Mouse (Mus musculus) heart, embryonic 12.5 days (tissue): Measurements from ENCODE around the gene Traf6. TPM values are rescaled to one million over a fixed set of nuclear protein-coding genes. Genes with fewer than 3 reads are reported as not detected.

Source experiments
- ATAC-seq: fragments of 200-750 bp; cut with Nextera tagmentation; 2 replicates; pipeline ENCODE4 v1.8.0; 2017; ENCODE audit warnings: moderate TSS enrichment, moderate library complexity; ENCODE audit not compliant: insufficient number of reproducible peaks, low FRiP score
- H3K27ac ChIP-seq: fragments of 300-500 bp; sonication (generic); 2 replicates; pipeline ENCODE4 v1.5.1; 2016; ENCODE audit warnings: mild to moderate bottlenecking, moderate library complexity; ENCODE audit not compliant: poor library complexity, severe bottlenecking
- H3K27me3 ChIP-seq: fragments of 300-500 bp; sonication (generic); replicated peaks from 2 replicates; pipeline ENCODE4 v1.6.1; 2016; ENCODE audit warnings: mild to moderate bottlenecking, moderate library complexity
- H3K36me3 ChIP-seq: fragments of 300-500 bp; sonication (generic); 2 replicates; pipeline ENCODE4 v1.6.1; 2016; ENCODE audit warnings: mild to moderate bottlenecking, moderate library complexity
- H3K4me1 ChIP-seq: fragments of 300-500 bp; sonication (generic); replicated peaks from 2 replicates; pipeline ENCODE4 v1.6.1; 2016; ENCODE audit warnings: mild to moderate bottlenecking
- H3K4me2 ChIP-seq: fragments of 300-500 bp; sonication (generic); 2 replicates; pipeline ENCODE4 v1.6.1; 2016; ENCODE audit warnings: mild to moderate bottlenecking, moderate library complexity
- H3K4me3 ChIP-seq: fragments of 300-500 bp; sonication (generic); 2 replicates; pipeline ENCODE4 v1.5.1; 2016; ENCODE audit warnings: mild to moderate bottlenecking
- H3K9ac ChIP-seq: fragments of 300-500 bp; sonication (generic); 2 replicates; pipeline ENCODE4 v1.6.1; 2016; ENCODE audit warnings: mild to moderate bottlenecking, moderate library complexity
- H3K9me3 ChIP-seq: fragments of 300-500 bp; sonication (generic); replicated peaks from 2 replicates; pipeline ENCODE4 v1.6.1; 2016; ENCODE audit warnings: mild to moderate bottlenecking, moderate library complexity
- WGBS: fragments of 180-500 bp; shearing (Covaris S2); methylation state at CpG from one replicate; pipeline ENCODE4 v1.1.7; 2016; 5-methylcytosine and 5-hydroxymethylcytosine counted together
- polyA plus RNA-seq: library from polyadenylated mRNA; unstranded; fragments of >200 nt; fragmentation: Nextera tagmentation; extraction: Ambion mirVana; gene quantifications from 2 replicates; pipeline ENCODE4 v1.2.1, GENCODE M21; 2016

The Traf6 gene
- polyA plus RNA-seq, 1 experiment from 2014 or later: 7.6 TPM

GRCm38 (mm10) chr2:101665058-101665702 is 13.0 kb upstream of the Traf6 start:
- Histone ChIP-seq H3K4me1 (no peaks in the 10 kb centered on the region), H3K9ac (no peak overlapping the region), H3K4me3 (no peak overlapping the region), H3K4me2 (no peak overlapping the region), H3K27ac (no peak overlapping the region), H3K9me3 (0 out of 2 replicates have a peak, but pooled peaks cover 3% of the 10 kb centered on the region), H3K27me3 (0 out of 2 replicates have a peak, but pooled peaks cover 5% of the 10 kb centered on the region), H3K36me3 (no peaks in the 10 kb centered on the region)
- ATAC-seq: peak; percentile 39; the same call in 1 of the 2 replicates
- 23% methylated on average over 9 of the region's 9 CpGs for WGBS

- H3K9ac ChIP-seq: no peak overlapping the region
- H3K4me1 ChIP-seq: no peaks in the 10 kb centered on the region
- H3K27me3 ChIP-seq: 0 out of 2 replicates have a peak, but pooled peaks cover 5% of the 10 kb centered on the region
- H3K27ac ChIP-seq: no peak overlapping the region
- H3K4me3 ChIP-seq: no peak overlapping the region
- no peaks in the 10 kb centered on the region for H3K36me3 ChIP-seq
- no peak for ATAC-seq
- H3K9me3 ChIP-seq: 0 out of 2 replicates have a peak, but pooled peaks cover 3% of the 10 kb centered on the region
- 91% methylated on average over 3 of the region's 3 CpGs for WGBS
- H3K4me2 ChIP-seq: no peak overlapping the region
These were observed 12.5 kb upstream of the Traf6 start for GRCm38 (mm10) chr2:101665703-101666092.

GRCm38 (mm10) chr2:101668751-101669150 is 9.5 kb upstream of the Traf6 start:
- Histone ChIP-seq H3K4me3 (no peak overlapping the region), H3K27me3 (0 out of 2 replicates have a peak, but pooled peaks cover under 1% of the 10 kb centered on the region), H3K4me1 (no peaks in the 10 kb centered on the region), H3K9ac (no peak overlapping the region), H3K27ac (no peak overlapping the region), H3K36me3 (no peaks in the 10 kb centered on the region), H3K9me3 (0 out of 2 replicates have a peak, but pooled peaks cover 3% of the 10 kb centered on the region), H3K4me2 (no peak overlapping the region)
- 59% methylated on average over 3 of the region's 3 CpGs for WGBS
- no peak for ATAC-seq

GRCm38 (mm10) chr2:101673547-101673946 is 4.7 kb upstream of the Traf6 start:
- Histone ChIP-seq H3K9ac (no peak overlapping the region), H3K27me3 (peaks cover 4% of the 10 kb centered on the region; the same call in 1 of the 2 replicates), H3K4me3 (no peak overlapping the region), H3K9me3 (0 out of 2 replicates have a peak, but pooled peaks cover 3% of the 10 kb centered on the region), H3K27ac (no peak overlapping the region), H3K4me2 (no peak overlapping the region), H3K4me1 (no peaks in the 10 kb centered on the region), H3K36me3 (no peaks in the 10 kb centered on the region)
- 61% methylated on average over 3 of the region's 3 CpGs for WGBS
- ATAC-seq: no peak

- peaks cover 3% of the 10 kb centered on the region for H3K4me1 ChIP-seq
- H3K9ac ChIP-seq: peak overlapping the region; percentile 93
- peaks cover 5% of the 10 kb centered on the region; the same call in 1 of the 2 replicates for H3K36me3 ChIP-seq
- no peak overlapping the region for H3K27ac ChIP-seq
- peak overlapping the region; percentile 86 for H3K4me2 ChIP-seq
- peaks cover 4% of the 10 kb centered on the region; the same call in 1 of the 2 replicates for H3K27me3 ChIP-seq
- WGBS: 8% methylated on average over 15 of the region's 15 CpGs
- ATAC-seq: no peak
- peak overlapping the region; percentile 91 for H3K4me3 ChIP-seq
- no peaks in the 10 kb centered on the region for H3K9me3 ChIP-seq
These were observed 1.0 kb downstream of the Traf6 start for GRCm38 (mm10) chr2:101679164-101679784.

GRCm38 (mm10) chr2:101684421-101684820 is 6.2 kb downstream of the Traf6 start:
- H3K4me2 ChIP-seq: no peak overlapping the region
- no peaks in the 10 kb centered on the region for H3K9me3 ChIP-seq
- no peak overlapping the region for H3K4me3 ChIP-seq
- no peak for ATAC-seq
- H3K27ac ChIP-seq: no peak overlapping the region
- H3K36me3 ChIP-seq: peaks cover 45% of the 10 kb centered on the region
- no peaks in the 10 kb centered on the region for H3K27me3 ChIP-seq
- peaks cover under 1% of the 10 kb centered on the region for H3K4me1 ChIP-seq
- no peak overlapping the region for H3K9ac ChIP-seq
- WGBS: 89% methylated on average over 12 of the region's 12 CpGs

- Histone ChIP-seq H3K4me1 (no peaks in the 10 kb centered on the region), H3K36me3 (peaks cover 65% of the 10 kb centered on the region), H3K4me3 (no peak overlapping the region), H3K9me3 (no peaks in the 10 kb centered on the region), H3K4me2 (no peak overlapping the region), H3K27me3 (no peaks in the 10 kb centered on the region), H3K9ac (no peak overlapping the region), H3K27ac (no peak overlapping the region)
- 93% methylated on average over 5 of the region's 5 CpGs for WGBS
- ATAC-seq: no peak
These were observed 9.8 kb downstream of the Traf6 start for GRCm38 (mm10) chr2:101688011-101688410.

GRCm38 (mm10) chr2:101690252-101690827 is 12.1 kb downstream of the Traf6 start:
- no peak overlapping the region for H3K4me3 ChIP-seq
- 90% methylated on average over 9 of the region's 9 CpGs for WGBS
- ATAC-seq: no peak

GRCm38 (mm10) chr2:101693043-101693442 is 14.8 kb downstream of the Traf6 start:
- no peaks in the 10 kb centered on the region for H3K27me3 ChIP-seq
- H3K4me3 ChIP-seq: no peak overlapping the region
- H3K9ac ChIP-seq: no peak overlapping the region
- H3K4me2 ChIP-seq: no peak overlapping the region
- H3K9me3 ChIP-seq: no peaks in the 10 kb centered on the region
- H3K27ac ChIP-seq: no peak overlapping the region
- peaks cover 63% of the 10 kb centered on the region for H3K36me3 ChIP-seq
- H3K4me1 ChIP-seq: no peaks in the 10 kb centered on the region
- no peak for ATAC-seq
- 62% methylated on average over 4 of the region's 4 CpGs for WGBS

More at GRCm38 (mm10) chr2:101690252-101690827, 12.1 kb downstream of the Traf6 start:
- no peaks in the 10 kb centered on the region for H3K27me3 ChIP-seq
- no peaks in the 10 kb centered on the region for H3K4me1 ChIP-seq
- no peak overlapping the region for H3K9ac ChIP-seq
- peaks cover 67% of the 10 kb centered on the region for H3K36me3 ChIP-seq
- H3K27ac ChIP-seq: no peak overlapping the region
- H3K4me2 ChIP-seq: no peak overlapping the region
- H3K9me3 ChIP-seq: no peaks in the 10 kb centered on the region

- no peaks in the 10 kb centered on the region for H3K9me3 ChIP-seq
- no peaks in the 10 kb centered on the region for H3K4me1 ChIP-seq
- no peaks in the 10 kb centered on the region for H3K27me3 ChIP-seq
- H3K9ac ChIP-seq: no peak overlapping the region
- no peak for ATAC-seq
- H3K4me3 ChIP-seq: no peak overlapping the region
- no peak overlapping the region for H3K27ac ChIP-seq
- WGBS: 62% methylated on average over 5 of the region's 5 CpGs
- H3K36me3 ChIP-seq: peaks cover 65% of the 10 kb centered on the region
- H3K4me2 ChIP-seq: no peak overlapping the region
These were observed 15.5 kb downstream of the Traf6 start for GRCm38 (mm10) chr2:101693577-101694215.

GRCm38 (mm10) chr2:101695584-101695983 is 17.4 kb downstream of the Traf6 start:
- Histone ChIP-seq H3K4me1 (no peaks in the 10 kb centered on the region), H3K27me3 (no peaks in the 10 kb centered on the region), H3K36me3 (peaks cover 59% of the 10 kb centered on the region), H3K4me2 (no peak overlapping the region), H3K9me3 (no peaks in the 10 kb centered on the region), H3K27ac (no peak overlapping the region), H3K4me3 (no peak overlapping the region), H3K9ac (no peak overlapping the region)
- no peak for ATAC-seq
- 91% methylated on average over 7 of the region's 7 CpGs for WGBS
